Mouse (Mus musculus): ENCODE results near the gene Lsp1. TPM values are rescaled to one million over a fixed set of nuclear protein-coding genes. Genes with fewer than 3 reads are reported as not detected.

The Lsp1 gene
- total RNA-seq, 2 experiments from 2014 or later: 43.2 to 60.3 TPM

GRCm38 (mm10) chr7:142505942-142506341 is 45.3 kb downstream of the Lsp1 start:
- DNase-seq: no peak

- DNase-seq: no peak
Observed at GRCm38 (mm10) chr7:142506501-142506900, 45.9 kb downstream of the Lsp1 start.

GRCm38 (mm10) chr7:142507453-142507852 is 46.8 kb downstream of the Lsp1 start:
- DNase-seq: no peak

- no peak for DNase-seq
Observed at GRCm38 (mm10) chr7:142509518-142509917, 48.9 kb downstream of the Lsp1 start.

GRCm38 (mm10) chr7:142510021-142510777 is 49.6 kb downstream of the Lsp1 start:
- DNase-seq: peak; percentile 63

GRCm38 (mm10) chr7:142514048-142514447 is 53.4 kb downstream of the Lsp1 start:
- DNase-seq: no peak

GRCm38 (mm10) chr7:142516221-142516978 is 55.8 kb downstream of the Lsp1 start:
- DNase-seq: no peak

GRCm38 (mm10) chr7:142517531-142517930 is 56.9 kb downstream of the Lsp1 start:
- no peak for DNase-seq

GRCm38 (mm10) chr7:142520331-142520730 is 59.7 kb downstream of the Lsp1 start:
- DNase-seq: no peak

GRCm38 (mm10) chr7:142522352-142522751 is 61.7 kb downstream of the Lsp1 start:
- DNase-seq: no peak

- no peak for DNase-seq
Observed at GRCm38 (mm10) chr7:142523200-142523990, 62.8 kb downstream of the Lsp1 start.

GRCm38 (mm10) chr7:142525342-142526178 is 65.0 kb downstream of the Lsp1 start:
- DNase-seq: no peak

- DNase-seq: no peak
Observed at GRCm38 (mm10) chr7:142529350-142529749, 68.7 kb downstream of the Lsp1 start.

GRCm38 (mm10) chr7:142531973-142532521 is 71.4 kb downstream of the Lsp1 start:
- DNase-seq: peak; percentile 65

- DNase-seq: no peak
Observed at GRCm38 (mm10) chr7:142532671-142533058, 72.1 kb downstream of the Lsp1 start, which contains the start of gene Mrpl23. Gene Mrpl23 (plus strand): TSS chr7:142532686.

GRCm38 (mm10) chr7:142533059-142533855 is 72.6 kb downstream of the Lsp1 start:
- peak; percentile 82 for DNase-seq

GRCm38 (mm10) chr7:142535116-142535515 is 74.5 kb downstream of the Lsp1 start:
- DNase-seq: no peak

- DNase-seq: no peak
Observed at GRCm38 (mm10) chr7:142535832-142536231, 75.2 kb downstream of the Lsp1 start.

GRCm38 (mm10) chr7:142537181-142537580 is 76.6 kb downstream of the Lsp1 start:
- no peak for DNase-seq

- no peak for DNase-seq
Observed at GRCm38 (mm10) chr7:142537879-142538278, 77.3 kb downstream of the Lsp1 start.

Data from gastrocnemius, postnatal 25 days (tissue).